Comparison of ENCODE assay signal across 24 mouse cellular contexts in genomic region chr4:148993948-148994347, GRCm38 (mm10).
A peak's percentile ranks its signal among the peaks of the same experiment; 100 is the strongest.
DNase-seq lines count a peak whose midpoint lies in the region; ATAC-seq and TF ChIP-seq lines count a peak whose summit lies in the region.
"Had no signal": no experiment of that assay in that cellular context is flagged by ENCODE, and none has a peak within 500 bp of the region (broad histone marks: within the 10 kb centered on the region; RNA-seq: fewer than 3 reads in every experiment).

No protein-coding gene starts in this region.

- H3K9ac ChIP-seq in liver, adult 2 months (ENCODE audit: low read depth, low read length), result no peak overlapping the region
- H3K9ac ChIP-seq in liver, embryonic 12.5 days, result no peak overlapping the region
- H3K9ac ChIP-seq: embryonic facial prominence, embryonic 15.5 days; hindbrain, embryonic 12.5 days had no signal

- H3K4me2 ChIP-seq in liver, embryonic 12.5 days, result no peak overlapping the region
- H3K4me2 ChIP-seq: embryonic facial prominence, embryonic 15.5 days; hindbrain, embryonic 12.5 days had no signal

- no peak for TF ChIP-seq POLR2A in liver, adult 2 months (IDR thresholded peaks at IDR 0.05; ENCODE audit: extremely low read depth, insufficient read depth, low read length)

- WGBS in liver, adult 2 months, result 38% methylated on average over 5 of the region's 5 CpGs
- WGBS in liver, embryonic 12.5 days (ENCODE audit: insufficient replicate concordance), result 80% methylated on average over 5 of the region's 5 CpGs

- DNase-seq in liver, adult 2 months (ENCODE audit: extremely low read depth, low read depth, low spot score), result peak; percentile 76
- DNase-seq in 3T3-L1 (ENCODE audit: low read depth, low spot score), result peak; percentile 14
- peak; percentile 28 for DNase-seq in Muller cell, postnatal 12 days (ENCODE audit: inconsistent ontology term)
- DNase-seq in brain, adult 2 months (ENCODE audit: low read depth, low spot score), result peak; percentile 20
- DNase-seq in adrenal gland, postnatal 10 days, result no peak
- no peak for DNase-seq in ovary, adult 18-20 months (ENCODE audit: low spot score)
- DNase-seq: adrenal gland, adult 8-10 months; cerebellum, adult 18-20 months; cerebellum, adult 9-11 months; cerebellum, postnatal 36 days; gastrocnemius, postnatal 10 days; heart, adult 18-20 months; heart, postnatal 10 days; heart, postnatal 4 days had no signal

- no peak for TF ChIP-seq CTCF in liver, adult 2 months (IDR thresholded peaks at IDR 0.05; ENCODE audit: low read depth, low read length)

- no peak for ATAC-seq in liver, embryonic 12.5 days
- ATAC-seq: forebrain, embryonic 14.5 days; hindbrain, embryonic 16.5 days; inflammation-experienced regulatory T-cells, adult 6 months had no signal

- H3K79me2 ChIP-seq in liver, adult 2 months (ENCODE audit: control insufficient read depth, insufficient read depth, low read length), result peaks cover 3% of the 10 kb centered on the region; the same call in 1 of the 2 replicates

- peaks cover 2% of the 10 kb centered on the region; the same call in 1 of the 2 replicates for H3K4me1 ChIP-seq in liver, adult 2 months (ENCODE audit: control insufficient read depth, insufficient read depth, low read length)
- H3K4me1 ChIP-seq in liver, embryonic 12.5 days, result no peaks in the 10 kb centered on the region
- H3K4me1 ChIP-seq: hindbrain, embryonic 12.5 days had no signal

- no peak overlapping the region for H3K27ac ChIP-seq in liver, adult 2 months (replicated peaks; ENCODE audit: insufficient read depth, low read depth, low read length)
- H3K27ac ChIP-seq in liver, embryonic 12.5 days, result no peak overlapping the region
- H3K27ac ChIP-seq: embryonic facial prominence, embryonic 15.5 days; forebrain, embryonic 10.5 days; heart, embryonic 10.5 days; hindbrain, embryonic 12.5 days had no signal

- H3K27me3 ChIP-seq in liver, adult 2 months (ENCODE audit: control insufficient read depth, insufficient read depth, low read length), result no peaks in the 10 kb centered on the region
- H3K27me3 ChIP-seq in liver, embryonic 12.5 days (replicated peaks), result no peaks in the 10 kb centered on the region
- H3K27me3 ChIP-seq: embryonic facial prominence, embryonic 15.5 days; hindbrain, embryonic 12.5 days had no signal

- no peak overlapping the region for H3K4me3 ChIP-seq in liver, adult 2 months (ENCODE audit: insufficient read depth, low read depth, low read length)
- H3K4me3 ChIP-seq in liver, embryonic 12.5 days, result no peak overlapping the region
- H3K4me3 ChIP-seq: embryonic facial prominence, embryonic 15.5 days; erythroblast, embryonic 14.5 days; forebrain, embryonic 10.5 days; heart, embryonic 10.5 days; hindbrain, embryonic 12.5 days had no signal

- H3K9me3 ChIP-seq in liver, embryonic 12.5 days (replicated peaks), result no peaks in the 10 kb centered on the region
- H3K9me3 ChIP-seq: embryonic facial prominence, embryonic 15.5 days; forebrain, embryonic 10.5 days; G1E; heart, embryonic 10.5 days; hindbrain, embryonic 12.5 days had no signal

- H3K36me3 ChIP-seq in liver, adult 2 months (ENCODE audit: control insufficient read depth, insufficient read depth, low read length), result no peaks in the 10 kb centered on the region
- H3K36me3 ChIP-seq in liver, embryonic 12.5 days, result 0 out of 2 replicates have a peak, but pooled peaks cover 5% of the 10 kb centered on the region
- H3K36me3 ChIP-seq: embryonic facial prominence, embryonic 15.5 days; hindbrain, embryonic 12.5 days had no signal

Comparison
In these comparisons a context has a peak if more than half of its experiments do, and no peak if none do; other contexts are left out.
1. DNase-seq: peak in liver, adult 2 months (single experiment), 3T3-L1 (single experiment), Muller cell, postnatal 12 days (single experiment) and brain, adult 2 months (single experiment); none in adrenal gland, postnatal 10 days (single experiment) and ovary, adult 18-20 months (single experiment).